Mouse (Mus musculus) heart, adult 18-20 months (tissue): ENCODE measurements around the gene Tom1l2. TPM values are rescaled to one million over a fixed set of nuclear protein-coding genes. Genes with fewer than 3 reads are reported as not detected.

Experiments used
- DNase-seq, 2 experiments: peaks; one replicate each; pipeline ENCODE4 v3.0.0; 2021 to 2022; ENCODE audit warnings: mixed read lengths in 1 of 2
- total RNA-seq, 2 experiments: library from RNA; stranded (reverse); gene quantifications; 2 replicates each; pipeline ENCODE4 v1.2.3; 2021

The Tom1l2 gene
- total RNA-seq, 2 experiments from 2014 or later: 107 to 116 TPM

DNA sequence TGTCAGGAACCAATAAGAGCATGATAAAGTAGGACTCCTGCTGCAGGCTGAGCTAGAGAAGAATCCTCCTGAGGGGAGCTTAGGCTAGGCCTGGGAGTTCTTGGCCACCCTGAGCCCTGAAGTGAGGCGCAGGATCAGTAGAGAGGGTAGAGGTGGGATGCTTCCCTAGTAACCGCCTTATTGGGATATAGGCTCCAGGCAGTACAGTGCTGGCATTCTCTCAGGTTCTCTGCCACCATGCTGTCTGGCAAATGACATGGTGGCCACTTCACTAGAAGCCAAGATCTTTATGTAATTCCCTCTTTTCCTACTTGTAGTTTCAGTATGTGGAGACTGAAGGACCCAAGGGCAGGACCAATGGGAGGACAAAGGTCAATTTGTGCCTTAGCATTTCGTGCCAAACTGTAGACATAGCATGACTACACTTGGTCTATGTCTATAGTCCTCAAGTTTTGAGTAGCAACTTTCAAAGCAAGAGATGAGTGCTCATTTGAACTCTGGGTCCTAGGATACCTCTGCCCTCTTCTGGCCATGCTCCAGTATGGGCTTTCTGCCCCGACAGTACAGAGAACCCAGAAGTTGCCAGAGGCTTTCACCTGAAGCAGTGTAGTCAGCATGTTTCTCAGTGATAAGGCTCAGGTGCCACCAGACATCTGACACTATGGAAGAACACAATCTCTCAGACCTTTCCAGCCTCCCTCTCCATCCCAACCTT lies 87.3 kb downstream of the Tom1l2 start:
- no peak for DNase-seq

- DNase-seq: no peak
Observed at GRCm38 (mm10) chr11:60264651-60265050, 88.1 kb downstream of the Tom1l2 start.

GRCm38 (mm10) chr11:60262396-60262795 lies 90.3 kb downstream of the Tom1l2 start:
- no peak for DNase-seq

GRCm38 (mm10) chr11:60260743-60261142 lies 92.0 kb downstream of the Tom1l2 start:
- DNase-seq: no peak

DNA sequence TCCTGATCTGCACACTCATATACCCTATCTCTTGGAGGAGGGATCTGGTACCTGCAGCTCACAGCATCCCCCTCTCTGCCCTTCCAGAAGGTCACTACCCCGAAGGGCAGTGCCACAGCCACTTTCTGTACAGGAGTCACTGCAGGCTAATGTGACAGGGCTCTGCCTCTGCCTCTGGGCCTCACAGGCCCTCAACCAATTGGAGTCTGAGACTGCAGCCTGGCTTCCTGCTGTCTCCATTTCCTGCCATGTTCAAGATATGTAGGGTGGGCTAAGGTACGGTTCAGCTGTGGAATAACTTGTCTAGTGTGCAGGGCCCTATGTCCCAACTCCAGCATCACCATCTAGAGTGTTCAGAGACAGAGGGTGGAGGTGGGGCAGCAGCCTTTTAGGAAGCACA lies 95.0 kb downstream of the Tom1l2 start:
- DNase-seq: no peak

GRCm38 (mm10) chr11:60256713-60257112 lies 96.0 kb downstream of the Tom1l2 start:
- DNase-seq: no peak

DNA sequence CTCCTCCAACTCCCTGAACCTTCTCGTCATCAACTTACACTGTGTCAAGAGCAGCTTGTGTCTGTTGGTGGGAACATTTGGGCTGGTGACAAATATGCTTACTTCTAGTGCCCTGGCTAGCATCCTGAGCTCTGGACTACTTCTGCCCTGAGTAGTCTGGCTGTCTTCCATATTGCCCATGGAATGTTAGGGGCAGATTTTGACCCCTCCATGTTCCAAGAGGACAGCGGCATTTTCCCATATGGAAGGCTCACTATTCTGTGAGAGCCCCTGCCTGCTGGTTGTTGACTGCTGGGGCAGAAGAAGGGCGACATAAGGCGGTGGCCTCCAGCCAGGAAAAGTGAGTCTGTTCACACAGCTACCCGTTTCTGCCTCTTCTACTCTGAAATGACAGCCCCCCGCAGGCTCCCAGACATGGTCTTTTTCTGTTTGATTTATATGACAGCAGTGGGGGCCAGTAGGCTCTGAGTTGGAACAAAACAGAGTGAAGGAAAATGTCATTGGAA lies 96.5 kb downstream of the Tom1l2 start:
- peak; percentile 59 to 63 for DNase-seq

DNA sequence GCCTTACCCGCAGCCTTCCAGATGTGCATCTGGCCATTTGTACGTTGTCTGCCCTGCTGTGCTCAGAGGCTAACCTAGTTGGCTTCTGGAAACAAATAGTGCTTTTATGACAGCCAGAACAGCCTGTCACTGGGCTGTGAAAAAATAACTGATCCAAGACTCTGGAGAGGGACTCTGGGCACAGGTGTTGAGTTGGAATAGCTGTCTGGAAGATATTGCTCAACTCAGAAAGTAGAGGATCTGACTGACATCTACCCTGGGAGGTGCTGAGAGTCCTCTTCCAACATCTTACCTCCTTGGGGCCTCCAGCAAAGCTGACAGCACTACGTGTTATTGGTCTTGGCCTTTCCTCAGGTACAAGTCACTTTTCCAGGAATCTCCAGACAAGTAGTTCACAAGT lies 97.1 kb downstream of the Tom1l2 start:
- DNase-seq: no peak

DNA sequence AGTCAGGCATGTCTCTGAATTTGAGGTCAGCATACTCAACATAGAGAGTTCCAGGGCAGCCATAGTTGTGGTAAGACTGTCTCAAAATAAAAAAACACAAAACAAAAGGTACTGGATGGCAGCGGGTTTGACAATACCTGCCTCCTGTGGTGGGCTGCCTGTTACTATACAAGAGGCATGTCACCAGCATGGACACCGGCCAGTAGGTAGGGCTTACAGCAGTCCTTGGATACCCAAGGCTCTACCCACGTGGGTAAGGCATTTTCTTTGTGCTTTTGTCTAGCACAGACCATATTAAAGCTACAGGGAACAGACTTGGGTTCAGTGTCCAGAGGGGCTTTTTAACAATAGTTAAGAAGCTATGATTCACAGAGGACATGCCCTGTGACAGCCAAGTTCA lies 97.5 kb downstream of the Tom1l2 start:
- DNase-seq: no peak

DNA sequence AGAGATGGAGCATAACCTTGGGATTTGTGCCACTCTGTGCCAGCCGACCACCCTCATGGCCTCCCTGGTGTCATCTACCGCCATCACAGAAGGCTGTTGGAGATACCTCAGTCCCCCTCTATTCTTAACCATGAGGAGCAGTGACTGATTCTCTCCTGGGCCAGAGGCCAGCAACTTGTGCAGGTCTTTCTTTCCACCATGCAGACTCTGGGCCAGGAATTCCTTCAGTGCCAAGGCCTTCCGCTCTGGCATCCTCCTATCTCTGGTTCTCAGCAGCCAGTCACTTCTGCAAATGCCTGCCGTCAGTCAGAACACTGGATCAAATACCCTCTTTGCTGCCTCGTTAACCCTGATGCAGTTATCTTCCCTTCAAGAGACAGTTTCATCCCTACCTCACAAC lies 98.4 kb downstream of the Tom1l2 start:
- DNase-seq: peak; percentile 67 to 72

- DNase-seq: no peak
Observed at GRCm38 (mm10) chr11:60253546-60253945, 99.2 kb downstream of the Tom1l2 start.

DNA sequence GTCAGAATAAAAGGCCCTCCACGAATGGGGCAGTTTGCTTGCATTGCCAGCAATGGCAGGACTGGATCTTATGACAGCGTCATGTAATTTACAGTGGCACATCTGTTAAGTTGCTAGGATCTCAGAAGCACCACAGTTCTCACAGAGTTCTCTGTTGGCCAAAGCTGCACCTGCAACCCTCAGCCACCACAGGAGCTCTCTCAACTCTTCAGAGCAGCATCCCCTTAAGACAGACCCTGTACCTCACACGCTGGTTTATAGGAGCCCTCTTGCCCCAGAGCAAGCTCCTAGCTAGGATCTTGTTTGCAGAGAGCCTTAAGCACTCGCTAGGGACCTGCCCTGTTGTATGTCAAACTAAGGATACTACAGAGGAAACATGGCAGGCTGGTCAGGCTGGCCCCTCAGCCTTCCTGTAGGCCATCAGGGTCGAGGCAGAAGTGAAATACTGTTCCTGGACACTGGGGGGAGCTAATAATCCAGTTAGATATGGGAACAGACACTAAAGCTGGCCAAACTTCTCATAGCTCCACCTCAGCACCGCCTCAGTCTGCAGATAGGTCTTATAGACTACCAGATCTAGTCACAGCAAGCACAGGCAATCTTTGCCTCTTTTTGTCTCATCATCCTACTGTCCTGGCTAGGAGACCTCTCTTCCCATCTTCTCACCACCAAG lies 101.6 kb downstream of the Tom1l2 start:
- peak; percentile 54 to 75 for DNase-seq

DNA sequence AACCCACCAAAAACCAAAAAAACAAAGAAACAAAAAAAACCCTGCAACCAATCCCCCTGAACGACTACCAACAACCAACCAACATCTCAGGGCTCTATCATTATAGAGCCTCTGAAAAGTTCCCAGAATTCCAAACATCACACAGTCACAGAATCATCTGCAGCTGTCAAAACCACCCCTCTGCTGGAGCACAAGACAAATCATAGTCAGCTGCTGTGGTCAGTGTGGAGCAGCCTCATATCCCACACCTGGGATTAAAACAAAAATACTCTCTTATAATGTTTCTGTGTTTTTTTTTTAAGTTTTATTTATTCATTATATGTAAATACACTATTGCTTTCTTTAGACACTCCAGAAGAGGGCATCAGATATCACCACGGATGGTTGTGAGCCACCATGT lies 102.8 kb downstream of the Tom1l2 start:
- DNase-seq: no peak

DNA sequence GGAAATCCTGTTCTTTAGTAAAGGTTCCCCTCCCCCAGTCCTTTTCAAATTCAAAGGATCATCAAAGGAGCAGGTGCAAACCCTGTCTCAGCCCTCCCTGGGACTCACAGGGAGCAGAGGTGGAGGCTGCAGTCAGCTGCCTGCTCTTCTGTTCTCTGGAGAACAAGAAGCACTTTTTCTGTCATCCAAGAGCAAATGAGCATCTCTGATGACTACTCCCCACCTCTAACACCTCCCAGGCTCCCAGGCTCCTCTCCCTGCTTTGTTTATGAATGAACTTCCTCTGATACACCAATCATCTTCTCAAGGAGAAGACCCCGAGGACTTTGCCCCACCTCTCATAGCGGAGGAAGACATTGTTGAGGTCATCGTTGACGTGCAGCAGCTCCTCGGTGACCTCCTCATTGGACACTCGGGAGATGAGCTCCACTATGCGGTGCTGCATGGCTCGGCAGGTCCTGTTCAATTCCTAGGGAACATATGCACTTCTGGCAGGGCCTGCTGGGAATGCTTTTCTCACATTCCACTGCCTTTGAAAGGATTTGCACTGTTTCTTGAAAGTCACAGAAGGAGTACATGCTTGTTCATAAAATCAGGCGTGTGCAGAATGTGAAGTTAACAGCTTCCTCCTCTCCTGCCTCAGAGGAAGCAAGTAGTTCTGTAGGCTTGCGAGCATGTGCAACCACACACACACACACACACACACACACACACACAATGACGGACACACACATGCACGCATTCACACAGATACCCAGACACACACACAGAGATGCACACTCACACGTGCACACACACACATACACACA lies 103.9 kb downstream of the Tom1l2 start:
- DNase-seq: no peak

- DNase-seq: no peak
Observed at GRCm38 (mm10) chr11:60247753-60248550, 104.8 kb downstream of the Tom1l2 start.

DNA sequence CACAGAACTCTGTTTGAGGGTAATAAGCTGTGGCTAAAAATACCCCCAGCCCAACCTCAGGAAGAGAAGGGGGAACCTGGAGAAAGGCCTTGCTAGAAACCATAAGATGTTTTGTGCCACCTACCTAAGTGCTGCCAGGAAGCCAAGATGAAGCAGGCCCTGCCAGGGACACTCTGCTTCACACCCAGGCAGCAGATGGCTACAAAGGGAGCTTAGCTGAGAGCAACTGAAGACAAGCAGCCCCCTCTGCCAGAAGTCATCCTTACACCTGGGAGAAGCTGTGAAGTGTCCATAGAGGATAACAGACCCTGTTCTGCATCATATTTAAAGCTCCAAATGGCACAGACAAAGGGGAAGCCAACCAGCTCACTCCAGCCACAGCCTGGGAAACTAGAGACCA lies 106.6 kb downstream of the Tom1l2 start:
- no peak for DNase-seq

GRCm38 (mm10) chr11:60244503-60245143 lies 108.1 kb downstream of the Tom1l2 start:
- DNase-seq: peak in 1 of 2 experiments; percentile 47

- DNase-seq: no peak
Observed at GRCm38 (mm10) chr11:60240509-60240908, 112.2 kb downstream of the Tom1l2 start.

- DNase-seq: no peak
Observed at GRCm38 (mm10) chr11:60235351-60235750, 117.4 kb downstream of the Tom1l2 start.

GRCm38 (mm10) chr11:60233235-60233634 lies 119.5 kb downstream of the Tom1l2 start:
- peak; percentile 59 for DNase-seq

DNA sequence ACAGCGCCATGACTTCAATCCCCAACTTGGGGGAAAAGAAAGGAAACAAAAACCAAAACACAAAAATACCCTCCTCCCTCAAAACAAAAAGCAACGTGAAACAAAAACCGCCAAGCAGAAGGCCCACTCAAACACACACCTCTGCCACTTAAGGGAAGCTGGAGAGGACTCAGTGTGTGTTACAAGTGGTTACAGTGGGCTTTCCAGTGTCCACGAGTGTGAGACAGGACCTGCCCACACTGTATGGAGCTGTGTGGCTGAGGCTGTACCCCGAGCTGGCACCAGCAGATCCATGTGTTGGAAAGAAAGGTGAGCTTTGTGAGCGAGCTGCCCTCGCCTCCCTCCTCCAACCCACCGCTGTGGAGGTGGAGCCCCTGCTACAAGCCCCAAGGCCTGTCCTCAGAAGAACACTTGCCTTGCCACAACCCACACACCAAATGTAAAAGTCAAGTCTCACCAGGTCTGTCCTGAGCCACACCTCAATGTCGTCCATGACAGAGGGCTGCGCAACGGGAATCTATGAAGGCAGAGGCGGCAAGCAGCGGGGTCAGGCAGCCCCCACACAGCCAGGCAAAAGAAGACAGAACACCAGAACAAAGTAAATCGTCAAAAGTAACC lies 120.2 kb downstream of the Tom1l2 start:
- no peak for DNase-seq
